Mouse (Mus musculus) lung, postnatal 0 days (tissue): ENCODE measurements around the gene Klhdc3. TPM values are rescaled to one million over a fixed set of nuclear protein-coding genes. Genes with fewer than 3 reads are reported as not detected.

ENCODE experiments used
- ATAC-seq: fragments of 200-750 bp; cut with Nextera tagmentation; 2 replicates; pipeline ENCODE4 v1.8.0; 2017; ENCODE audit warnings: moderate library complexity
- DNase-seq: peaks from one replicate; pipeline ENCODE4 v3.0.0-alpha.2; 2016; ENCODE audit warnings: low spot score
- H3K27ac ChIP-seq: fragments of 300-500 bp; sonication (generic); 2 replicates; pipeline ENCODE4 v1.5.1; 2014; ENCODE audit warnings: antibody characterized with exemption, mild to moderate bottlenecking, low read length, mixed read lengths
- H3K27me3 ChIP-seq: fragments of 300-500 bp; sonication (generic); replicated peaks from 2 replicates; pipeline ENCODE4 v1.6.1; 2014; ENCODE audit warnings: low read length, mixed read lengths; ENCODE audit not compliant: insufficient read depth
- H3K36me3 ChIP-seq: fragments of 300-500 bp; sonication (generic); 2 replicates; pipeline ENCODE4 v1.6.1; 2014; ENCODE audit warnings: low read length, mixed read lengths; ENCODE audit not compliant: insufficient read depth
- H3K4me1 ChIP-seq: fragments of 300-500 bp; sonication (generic); 2 replicates; pipeline ENCODE4 v1.6.1; 2014; ENCODE audit warnings: antibody characterized with exemption, low read depth, low read length, mixed read lengths; ENCODE audit not compliant: insufficient read depth
- H3K4me2 ChIP-seq: fragments of 300-500 bp; sonication (generic); replicated peaks from 2 replicates; pipeline ENCODE4 v1.6.1; 2014; ENCODE audit warnings: low read depth, mild to moderate bottlenecking, low read length, moderate library complexity, mixed read lengths
- H3K4me3 ChIP-seq: fragments of 300-500 bp; sonication (generic); 2 replicates; pipeline ENCODE4 v1.5.1; 2014; ENCODE audit warnings: low read depth, low read length
- H3K9ac ChIP-seq: fragments of 300-500 bp; sonication (generic); replicated peaks from 2 replicates; pipeline ENCODE4 v1.6.1; 2014; ENCODE audit warnings: low read depth, mild to moderate bottlenecking
- H3K9me3 ChIP-seq: fragments of 300-500 bp; sonication (generic); 2 replicates; pipeline ENCODE4 v1.6.1; 2016; ENCODE audit warnings: low read length, mixed read lengths
- CTCF ChIP-seq: IDR thresholded peaks from 2 replicates; pipeline ENCODE4 v1.5.1; 2016; ENCODE audit warnings: antibody characterized with exemption, mild to moderate bottlenecking
- EP300 ChIP-seq: IDR thresholded peaks from 2 replicates; pipeline ENCODE4 v1.6.1; 2016; ENCODE audit warnings: antibody characterized with exemption, mild to moderate bottlenecking, control low read depth
- WGBS: fragments of 180-500 bp; shearing (Covaris S2); extraction: QIAGEN DNeasy Blood & Tissue Kit; methylation state at CpG from one replicate; pipeline ENCODE4 v1.1.7; 2014; 5-methylcytosine and 5-hydroxymethylcytosine counted together
- polyA plus RNA-seq: library from polyadenylated mRNA; unstranded; fragments of >200 nt; fragmentation: Nextera tagmentation; extraction: Ambion mirVana; gene quantifications from 2 replicates; pipeline ENCODE4 v1.2.1, GENCODE M21; 2015

Gene Klhdc3
- polyA plus RNA-seq, 1 experiment from 2014 or later: 111 TPM

- no peak overlapping the region for H3K27ac ChIP-seq
- no peak for DNase-seq
- no peaks in the 10 kb centered on the region for H3K4me1 ChIP-seq
- H3K4me3 ChIP-seq: no peak overlapping the region
- no peak overlapping the region for H3K4me2 ChIP-seq
- TF ChIP-seq EP300 (no peak), CTCF (no peak)
- 78% methylated on average over 2 of the region's 2 CpGs for WGBS
- H3K27me3 ChIP-seq: no peaks in the 10 kb centered on the region
- no peaks in the 10 kb centered on the region for H3K36me3 ChIP-seq
- no peak; the same call in 1 of the 2 replicates for ATAC-seq
- no peak overlapping the region for H3K9ac ChIP-seq
- no peaks in the 10 kb centered on the region for H3K9me3 ChIP-seq
Observed at GRCm38 (mm10) chr17:46691390-46691789, 10.7 kb upstream of the Klhdc3 start.

DNA sequence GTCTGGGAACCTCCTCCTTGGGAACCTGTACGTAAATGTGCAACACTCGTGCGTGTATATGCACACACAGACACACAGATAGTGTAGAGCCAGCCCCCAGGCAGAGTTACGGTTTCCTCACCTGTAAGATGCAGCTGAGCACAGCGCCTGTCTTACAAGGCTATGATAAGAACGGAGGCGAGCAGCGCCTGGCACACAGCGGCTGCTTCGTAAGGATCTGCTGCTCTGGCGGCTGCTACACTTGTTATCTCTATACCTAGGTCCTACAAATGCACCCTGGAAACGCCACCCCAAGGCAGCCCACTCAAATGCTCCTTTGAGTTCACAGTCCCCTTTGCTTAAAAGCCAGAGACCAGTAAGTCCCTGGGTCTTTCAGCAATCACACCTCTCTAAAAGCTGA, 10.0 kb upstream of the Klhdc3 start:
- no peaks in the 10 kb centered on the region for H3K27me3 ChIP-seq
- H3K36me3 ChIP-seq: no peaks in the 10 kb centered on the region
- TF ChIP-seq CTCF (no peak), EP300 (no peak)

GRCm38 (mm10) chr17:46685913-46686312, 5.2 kb upstream of the Klhdc3 start:
- no peak for TF ChIP-seq EP300
- TF ChIP-seq CTCF: no peak
- H3K9ac ChIP-seq: no peak overlapping the region
- ATAC-seq (no peak), DNase-seq (no peak)
- peaks cover 4% of the 10 kb centered on the region; the same call in 1 of the 2 replicates for H3K4me1 ChIP-seq
- no peak overlapping the region for H3K27ac ChIP-seq
- H3K4me3 ChIP-seq: no peak overlapping the region
- H3K9me3 ChIP-seq: no peaks in the 10 kb centered on the region
- H3K36me3 ChIP-seq: peaks cover 22% of the 10 kb centered on the region; the same call in 1 of the 2 replicates
- no peaks in the 10 kb centered on the region for H3K27me3 ChIP-seq
- WGBS: 90% methylated on average over 6 of the region's 6 CpGs
- H3K4me2 ChIP-seq: no peak overlapping the region

More for the DNA sequence above, 10.0 kb upstream of the Klhdc3 start:
- Histone ChIP-seq H3K27ac (no peak overlapping the region), H3K9ac (no peak overlapping the region), H3K4me2 (no peak overlapping the region), H3K9me3 (no peaks in the 10 kb centered on the region), H3K4me1 (no peaks in the 10 kb centered on the region), H3K4me3 (no peak overlapping the region)
- DNase-seq (no peak), ATAC-seq (no peak)
- 84% methylated on average over 12 of the region's 12 CpGs for WGBS

- Histone ChIP-seq H3K4me1 (peaks cover 14% of the 10 kb centered on the region; the same call in 1 of the 2 replicates), H3K4me2 (no peak overlapping the region), H3K27me3 (no peaks in the 10 kb centered on the region), H3K4me3 (no peak overlapping the region), H3K27ac (no peak overlapping the region), H3K36me3 (peaks cover 22% of the 10 kb centered on the region; the same call in 1 of the 2 replicates), H3K9me3 (no peaks in the 10 kb centered on the region), H3K9ac (no peak overlapping the region)
- TF ChIP-seq EP300: no peak
- no peak for TF ChIP-seq CTCF
- DNase-seq (no peak), ATAC-seq (no peak)
- 79% methylated on average over 16 of the region's 16 CpGs for WGBS
Observed at GRCm38 (mm10) chr17:46682654-46683389, 2.1 kb upstream of the Klhdc3 start.

DNA sequence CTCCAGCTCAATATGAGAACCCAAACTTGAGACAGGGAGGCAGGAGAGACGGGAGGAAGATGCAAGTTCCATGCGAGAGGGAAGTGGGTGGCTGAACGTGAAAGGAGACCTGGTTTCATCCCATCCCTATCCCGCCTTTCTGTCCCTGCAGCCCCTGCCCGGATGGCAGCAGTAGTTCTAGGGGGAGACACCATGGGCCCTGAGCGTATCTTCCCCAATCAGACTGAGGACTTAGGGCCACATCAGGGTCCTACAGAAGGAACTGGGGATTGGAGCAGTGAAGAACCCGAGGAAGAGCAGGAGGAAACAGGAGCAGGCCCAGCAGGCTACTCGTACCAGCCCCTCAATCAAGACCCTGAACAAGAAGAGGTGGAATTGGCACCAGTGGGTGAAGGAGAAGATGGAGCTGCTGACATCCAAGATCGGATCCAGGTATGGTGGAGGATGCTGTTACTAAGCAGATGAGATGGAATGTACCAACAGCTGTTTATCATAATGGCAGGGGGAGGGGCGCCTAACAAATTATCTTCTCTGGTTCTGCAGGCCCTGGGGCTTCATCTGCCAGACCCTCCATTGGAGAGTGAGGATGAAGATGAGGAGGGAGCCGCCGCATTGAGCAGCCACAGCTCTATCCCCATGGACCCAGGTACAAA, 878 bp upstream of the Klhdc3 start:
- 23% methylated on average over 12 of the region's 12 CpGs for WGBS
- Histone ChIP-seq H3K27me3 (no peaks in the 10 kb centered on the region), H3K4me2 (peak overlapping the region; percentile 81), H3K9me3 (no peaks in the 10 kb centered on the region), H3K9ac (peak overlapping the region; percentile 52; the same call in 1 of the 2 replicates), H3K36me3 (peaks cover 26% of the 10 kb centered on the region; the same call in 1 of the 2 replicates), H3K4me3 (peak overlapping the region; percentile 90), H3K4me1 (peaks cover 14% of the 10 kb centered on the region; the same call in 1 of the 2 replicates), H3K27ac (no peak overlapping the region)
- TF ChIP-seq EP300 (no peak), CTCF (no peak)
- ATAC-seq (no peak), DNase-seq (no peak)
